Mouse (Mus musculus): ENCODE measurements around the gene Tsnax. TPM values are rescaled to one million over a fixed set of nuclear protein-coding genes. Genes with fewer than 3 reads are reported as not detected.
A peak's percentile ranks its signal among the peaks of the same experiment; 100 is the strongest.

Tsnax gene
- polyA plus RNA-seq, 1 experiment = 22.7 TPM

DNA sequence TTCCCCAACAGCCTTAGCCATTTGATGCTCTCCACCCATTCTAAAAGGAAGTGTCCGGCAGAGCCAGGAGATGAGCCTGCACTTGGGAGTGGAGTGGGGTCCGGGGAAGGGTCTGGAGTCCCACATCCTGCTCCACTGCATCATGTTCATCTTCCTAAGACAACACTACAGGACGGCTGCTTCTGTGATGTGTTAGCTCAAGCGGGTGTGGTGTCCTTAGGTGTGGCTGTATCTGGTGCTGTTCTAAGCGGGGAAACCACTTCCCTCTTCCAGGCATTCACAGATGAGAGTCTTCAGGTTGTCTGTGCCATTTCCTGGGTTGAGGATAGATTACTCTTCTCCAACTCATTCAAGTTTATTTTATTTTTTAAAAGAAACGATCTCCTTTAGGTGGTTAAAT, 37.0 kb downstream of the Tsnax start:
- peaks cover 2% of the 10 kb centered on the region; the same call in 1 of the 2 replicates for H3K4me1 ChIP-seq (ENCODE audit: control insufficient read depth, insufficient read depth, insufficient read length)
- TF ChIP-seq CTCF (IDR thresholded peaks at IDR 0.05; ENCODE audit: extremely low read depth, insufficient read depth, insufficient read length, insufficient replicate concordance) = no peak
- no peak for TF ChIP-seq POLR2A (IDR thresholded peaks at IDR 0.05; ENCODE audit: low read depth, low read length)
- 58% methylated on average over 6 of the region's 6 CpGs for WGBS
- no peaks in the 10 kb centered on the region for H3K36me3 ChIP-seq (ENCODE audit: control insufficient read depth, insufficient read depth, low read length)
- no peak for DNase-seq (ENCODE audit: low read depth in 1 of 2, low spot score in 2 of 2)
- no peak overlapping the region for H3K4me3 ChIP-seq (ENCODE audit: extremely low read depth, insufficient read depth, insufficient read length)
- 0 out of 2 replicates have a peak, but pooled peaks cover 1% of the 10 kb centered on the region for H3K27me3 ChIP-seq (ENCODE audit: control insufficient read depth, insufficient read depth, low read length)
- no peak overlapping the region for H3K27ac ChIP-seq (ENCODE audit: insufficient read depth, low read length)

DNA sequence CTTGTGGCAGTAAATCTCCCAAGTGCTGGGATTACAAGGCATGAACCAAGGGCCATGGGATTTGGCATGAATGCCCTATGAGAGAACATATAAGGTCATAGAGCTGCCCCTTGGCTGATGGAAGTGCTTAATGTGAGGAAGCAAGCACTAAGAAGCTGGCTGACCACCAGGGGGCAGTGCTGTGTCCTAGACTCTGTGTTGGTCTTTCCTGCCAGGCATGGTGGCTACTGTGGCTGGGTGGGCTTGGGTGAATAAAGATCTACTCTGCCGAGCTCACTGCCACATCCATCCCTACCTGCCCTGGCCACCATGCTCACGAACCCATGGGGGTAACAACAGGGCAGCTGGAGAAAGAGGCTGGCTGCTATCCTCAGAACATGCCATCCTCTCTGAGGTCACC, 39.2 kb downstream of the Tsnax start:
- H3K36me3 ChIP-seq (ENCODE audit: control insufficient read depth, insufficient read depth, low read length) = no peaks in the 10 kb centered on the region
- H3K4me1 ChIP-seq (ENCODE audit: control insufficient read depth, insufficient read depth, insufficient read length) = peaks cover 2% of the 10 kb centered on the region; the same call in 1 of the 2 replicates
- H3K27me3 ChIP-seq (ENCODE audit: control insufficient read depth, insufficient read depth, low read length) = 0 out of 2 replicates have a peak, but pooled peaks cover 1% of the 10 kb centered on the region
- TF ChIP-seq CTCF (IDR thresholded peaks at IDR 0.05; ENCODE audit: extremely low read depth, insufficient read depth, insufficient read length, insufficient replicate concordance) (peak; percentile 79; the same call in 1 of the 2 replicates), POLR2A (IDR thresholded peaks at IDR 0.05; ENCODE audit: low read depth, low read length) (no peak)
- 44% methylated on average over 2 of the region's 2 CpGs for WGBS
- no peak overlapping the region for H3K27ac ChIP-seq (ENCODE audit: insufficient read depth, low read length)
- no peak overlapping the region for H3K4me3 ChIP-seq (ENCODE audit: extremely low read depth, insufficient read depth, insufficient read length)
- DNase-seq (ENCODE audit: low read depth in 1 of 2, low spot score in 2 of 2) = peak; percentile 29 to 72

- DNase-seq (ENCODE audit: low read depth in 1 of 2, low spot score in 2 of 2) = peak in 1 of 2 experiments; percentile 16
- Histone ChIP-seq H3K27me3 (ENCODE audit: control insufficient read depth, insufficient read depth, low read length) (0 out of 2 replicates have a peak, but pooled peaks cover 1% of the 10 kb centered on the region), H3K36me3 (ENCODE audit: control insufficient read depth, insufficient read depth, low read length) (no peaks in the 10 kb centered on the region), H3K4me3 (ENCODE audit: extremely low read depth, insufficient read depth, insufficient read length) (peak within 1 kb of the TSS; percentile 72), H3K27ac (ENCODE audit: insufficient read depth, low read length) (peak within 1 kb of the TSS; percentile 64), H3K4me1 (ENCODE audit: control insufficient read depth, insufficient read depth, insufficient read length) (peaks cover 2% of the 10 kb centered on the region; the same call in 1 of the 2 replicates)
- WGBS = 1% methylated on average over 60 of the region's 65 CpGs
- TF ChIP-seq CTCF (IDR thresholded peaks at IDR 0.05; ENCODE audit: extremely low read depth, insufficient read depth, insufficient read length, insufficient replicate concordance) (no peak), POLR2A (IDR thresholded peaks at IDR 0.05; ENCODE audit: low read depth, low read length) (no peak)
Measured at GRCm38 (mm10) chr8:125053505-125054435, 41.0 kb downstream of the Tsnax start, which contains the start of gene Disc1. TSS of gene Disc1 (plus strand) at chr8:125054195.

DNA sequence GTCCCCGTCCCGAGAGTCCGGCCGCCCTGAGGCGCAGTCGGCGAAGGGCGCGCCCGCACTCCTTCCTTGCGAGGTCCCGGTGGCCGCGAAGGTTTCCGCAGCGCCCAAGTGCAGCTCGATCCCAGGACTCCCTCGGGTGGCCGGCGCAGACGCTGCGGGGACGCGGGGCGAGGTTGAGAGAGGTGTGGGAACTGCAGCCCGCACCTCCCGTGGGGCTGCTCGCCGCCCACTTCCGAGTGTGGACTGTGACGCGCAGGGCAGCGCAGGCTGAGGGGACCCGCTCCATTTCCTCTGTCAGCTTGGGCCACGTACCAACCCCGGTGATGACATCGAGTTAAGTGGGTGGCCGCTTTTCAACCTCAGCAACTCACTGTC, 41.6 kb downstream of the Tsnax start:
- peak overlapping the region; percentile 64 for H3K27ac ChIP-seq (ENCODE audit: insufficient read depth, low read length)

DNA sequence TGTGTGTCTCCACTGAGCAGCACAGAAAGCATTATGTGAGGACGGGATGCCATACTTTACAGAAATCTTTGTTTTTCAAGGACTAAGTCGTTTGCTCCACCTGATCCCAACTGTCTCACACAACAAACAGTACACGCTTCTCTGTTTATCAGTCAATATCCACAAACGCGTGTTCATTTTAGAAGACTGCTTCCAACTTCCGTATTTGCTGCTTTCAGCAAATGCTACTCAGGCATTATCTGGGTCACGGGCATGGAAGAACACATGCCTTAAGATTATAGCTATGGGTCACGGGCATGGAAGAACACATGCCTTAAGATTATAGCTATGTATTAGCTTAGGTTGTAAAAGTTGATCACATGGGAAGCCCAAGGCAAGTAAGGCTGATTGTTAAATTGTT, 48.1 kb downstream of the Tsnax start:
- H3K27me3 ChIP-seq (ENCODE audit: control insufficient read depth, insufficient read depth, low read length) = no peaks in the 10 kb centered on the region
- no peaks in the 10 kb centered on the region for H3K36me3 ChIP-seq (ENCODE audit: control insufficient read depth, insufficient read depth, low read length)
- DNase-seq (ENCODE audit: low read depth in 1 of 2, low spot score in 2 of 2) = no peak
- H3K4me3 ChIP-seq (ENCODE audit: extremely low read depth, insufficient read depth, insufficient read length) = no peak overlapping the region
- TF ChIP-seq CTCF (IDR thresholded peaks at IDR 0.05; ENCODE audit: extremely low read depth, insufficient read depth, insufficient read length, insufficient replicate concordance) (no peak), POLR2A (IDR thresholded peaks at IDR 0.05; ENCODE audit: low read depth, low read length) (no peak)
- no peaks in the 10 kb centered on the region for H3K4me1 ChIP-seq (ENCODE audit: control insufficient read depth, insufficient read depth, insufficient read length)
- no peak overlapping the region for H3K27ac ChIP-seq (ENCODE audit: insufficient read depth, low read length)
- 91% methylated on average over 8 of the region's 8 CpGs for WGBS

More for the DNA sequence above, 41.6 kb downstream of the Tsnax start:
- H3K36me3 ChIP-seq (ENCODE audit: control insufficient read depth, insufficient read depth, low read length) = no peaks in the 10 kb centered on the region
- TF ChIP-seq POLR2A (IDR thresholded peaks at IDR 0.05; ENCODE audit: low read depth, low read length) = peak; percentile 25; the same call in 1 of the 2 replicates
- TF ChIP-seq CTCF (IDR thresholded peaks at IDR 0.05; ENCODE audit: extremely low read depth, insufficient read depth, insufficient read length, insufficient replicate concordance) = no peak
- DNase-seq (ENCODE audit: low read depth in 1 of 2, low spot score in 2 of 2) = peak; percentile 18 to 49
- 1% methylated on average over 38 of the region's 38 CpGs for WGBS
- peak overlapping the region; percentile 72 for H3K4me3 ChIP-seq (ENCODE audit: extremely low read depth, insufficient read depth, insufficient read length)
- H3K27me3 ChIP-seq (ENCODE audit: control insufficient read depth, insufficient read depth, low read length) = 0 out of 2 replicates have a peak, but pooled peaks cover 1% of the 10 kb centered on the region
- H3K4me1 ChIP-seq (ENCODE audit: control insufficient read depth, insufficient read depth, insufficient read length) = peaks cover 2% of the 10 kb centered on the region; the same call in 1 of the 2 replicates

GRCm38 (mm10) chr8:125065596-125065995, 52.8 kb downstream of the Tsnax start:
- Histone ChIP-seq H3K27ac (ENCODE audit: insufficient read depth, low read length) (no peak overlapping the region), H3K4me1 (ENCODE audit: control insufficient read depth, insufficient read depth, insufficient read length) (peaks cover 15% of the 10 kb centered on the region; the same call in 1 of the 2 replicates), H3K4me3 (ENCODE audit: extremely low read depth, insufficient read depth, insufficient read length) (no peak overlapping the region), H3K36me3 (ENCODE audit: control insufficient read depth, insufficient read depth, low read length) (no peaks in the 10 kb centered on the region), H3K27me3 (ENCODE audit: control insufficient read depth, insufficient read depth, low read length) (no peaks in the 10 kb centered on the region)
- DNase-seq (ENCODE audit: low read depth in 1 of 2, low spot score in 2 of 2) = no peak
- TF ChIP-seq POLR2A (IDR thresholded peaks at IDR 0.05; ENCODE audit: low read depth, low read length) = no peak
- TF ChIP-seq CTCF (IDR thresholded peaks at IDR 0.05; ENCODE audit: extremely low read depth, insufficient read depth, insufficient read length, insufficient replicate concordance) = no peak
- WGBS = 87% methylated on average over 6 of the region's 6 CpGs
